Mouse (Mus musculus) ES-Bruce4 (cell line): Measurements from ENCODE around the gene Il12rb1.

Experiments used
- EP300 ChIP-seq: IDR thresholded peaks from 2 replicates; pipeline ENCODE4 v1.6.1; 2011; ENCODE audit warnings: low read depth, low read length; ENCODE audit not compliant: insufficient read depth
- POLR2A ChIP-seq: IDR thresholded peaks from one replicate; pipeline ENCODE4 v1.8.1; 2011; ENCODE audit warnings: low read length; ENCODE audit not compliant: insufficient read depth

GRCm38 (mm10) chr8:70869199-70869571, 60.9 kb downstream of the Il12rb1 start:
- TF ChIP-seq EP300 (no peak), POLR2A (no peak)
